Mouse (Mus musculus) embryonic fibroblast, embryonic 13.5 days (primary cell): Measurements from ENCODE around the gene Tepsin.

Experiments used
- CTCF ChIP-seq: IDR thresholded peaks from 2 replicates; pipeline ENCODE4 v1.5.1; 2011; ENCODE audit warnings: mild to moderate bottlenecking, control low read depth, low read length, moderate library complexity, borderline replicate concordance; ENCODE audit not compliant: insufficient read depth
- POLR2A ChIP-seq: IDR thresholded peaks from 2 replicates; pipeline ENCODE4 v1.6.1; 2011; ENCODE audit warnings: low read depth, mild to moderate bottlenecking, control low read depth, low read length, moderate library complexity

DNA sequence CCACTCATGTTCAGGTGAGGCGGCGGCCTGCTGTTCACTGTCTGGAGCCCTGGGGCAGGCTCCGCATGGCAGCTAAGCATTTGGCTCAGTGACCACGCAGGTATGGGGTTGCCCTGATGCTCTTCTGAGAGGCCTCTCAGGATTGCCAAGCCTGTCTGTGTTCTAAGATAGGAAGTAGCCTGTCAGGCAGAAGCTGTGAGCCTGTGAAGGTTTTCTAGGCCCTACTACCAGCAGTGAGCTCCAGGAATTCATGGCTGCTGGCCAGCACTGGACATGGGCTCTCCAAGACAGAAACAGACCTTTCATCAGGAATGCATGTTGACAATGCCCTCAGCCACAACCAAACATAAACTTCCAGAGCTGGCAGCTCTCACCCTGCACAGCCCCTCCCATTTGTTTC lies 13.6 kb upstream of the Tepsin start:
- no peak for TF ChIP-seq POLR2A
- no peak for TF ChIP-seq CTCF
